Mouse (Mus musculus): ENCODE measurements around the gene Gm20388. TPM values are rescaled to one million over a fixed set of nuclear protein-coding genes. Genes with fewer than 3 reads are reported as not detected.
"Not testable (repeated sequence)": the region's sequence is repeated elsewhere in the genome, so short reads cannot be mapped to it uniquely, and the experiment has no call there.

Gm20388 gene
- polyA plus RNA-seq, 1 experiment from 2014 or later: not detected

GRCm38 (mm10) chr8:124007829-124008228 lies 4097.2 kb downstream of the Gm20388 start:
- no peak overlapping the region for H3K4me2 ChIP-seq (replicated peaks; ENCODE audit: low read depth)
- H3K4me1 ChIP-seq (replicated peaks; ENCODE audit: control insufficient read depth, insufficient read depth): no peaks in the 10 kb centered on the region
- ATAC-seq (ENCODE audit: low FRiP score, low TSS enrichment): no peak
- no peak for DNase-seq (ENCODE audit: low spot score)
- no peaks in the 10 kb centered on the region for H3K27me3 ChIP-seq (ENCODE audit: control insufficient read depth, insufficient read depth, low read length)
- H3K9ac ChIP-seq (ENCODE audit: low read length): no peak overlapping the region
- H3K36me3 ChIP-seq (ENCODE audit: control insufficient read depth, insufficient read depth, low read length): peaks cover 24% of the 10 kb centered on the region
- WGBS: 72% methylated on average over 6 of the region's 6 CpGs
- no peak overlapping the region for H3K4me3 ChIP-seq (ENCODE audit: low read depth, low read length)
- H3K9me3 ChIP-seq (ENCODE audit: control insufficient read depth, low read length): no peaks in the 10 kb centered on the region
- no peak for TF ChIP-seq CTCF (IDR thresholded peaks at IDR 0.05; ENCODE audit: low read depth)
- no peak for TF ChIP-seq EP300 (optimal IDR thresholded peaks at IDR 0.05)
- no peak overlapping the region for H3K27ac ChIP-seq (replicated peaks)

GRCm38 (mm10) chr8:124011580-124011979 lies 4100.9 kb downstream of the Gm20388 start:
- Histone ChIP-seq H3K9ac (ENCODE audit: low read length) (no peak overlapping the region), H3K27ac (replicated peaks) (no peak overlapping the region), H3K4me2 (replicated peaks; ENCODE audit: low read depth) (no peak overlapping the region), H3K27me3 (ENCODE audit: control insufficient read depth, insufficient read depth, low read length) (no peaks in the 10 kb centered on the region), H3K36me3 (ENCODE audit: control insufficient read depth, insufficient read depth, low read length) (peaks cover 16% of the 10 kb centered on the region), H3K9me3 (ENCODE audit: control insufficient read depth, low read length) (no peaks in the 10 kb centered on the region), H3K4me3 (ENCODE audit: low read depth, low read length) (no peak overlapping the region), H3K4me1 (replicated peaks; ENCODE audit: control insufficient read depth, insufficient read depth) (no peaks in the 10 kb centered on the region)
- no peak for TF ChIP-seq CTCF (IDR thresholded peaks at IDR 0.05; ENCODE audit: low read depth)
- no peak for TF ChIP-seq EP300 (optimal IDR thresholded peaks at IDR 0.05)
- ATAC-seq (ENCODE audit: low FRiP score, low TSS enrichment) (no peak), DNase-seq (ENCODE audit: low spot score) (no peak)
- WGBS: 70% methylated on average over 3 of the region's 3 CpGs

- Histone ChIP-seq H3K9ac (ENCODE audit: low read length) (no peak overlapping the region), H3K4me2 (replicated peaks; ENCODE audit: low read depth) (no peak overlapping the region), H3K36me3 (ENCODE audit: control insufficient read depth, insufficient read depth, low read length) (peaks cover 14% of the 10 kb centered on the region), H3K27ac (replicated peaks) (no peak overlapping the region), H3K27me3 (ENCODE audit: control insufficient read depth, insufficient read depth, low read length) (no peaks in the 10 kb centered on the region), H3K9me3 (ENCODE audit: control insufficient read depth, low read length) (no peaks in the 10 kb centered on the region), H3K4me1 (replicated peaks; ENCODE audit: control insufficient read depth, insufficient read depth) (no peaks in the 10 kb centered on the region), H3K4me3 (ENCODE audit: low read depth, low read length) (no peak overlapping the region)
- DNase-seq (ENCODE audit: low spot score): no peak
- ATAC-seq (ENCODE audit: low FRiP score, low TSS enrichment): no peak
- 97% methylated on average over 3 of the region's 3 CpGs for WGBS
- TF ChIP-seq EP300 (optimal IDR thresholded peaks at IDR 0.05): no peak
- TF ChIP-seq CTCF (IDR thresholded peaks at IDR 0.05; ENCODE audit: low read depth): no peak
These were observed 4101.4 kb downstream of the Gm20388 start for GRCm38 (mm10) chr8:124011989-124012586.

GRCm38 (mm10) chr8:124014299-124014698 lies 4103.7 kb downstream of the Gm20388 start:
- H3K9me3 ChIP-seq (ENCODE audit: control insufficient read depth, low read length); H3K27me3 ChIP-seq (ENCODE audit: control insufficient read depth, insufficient read depth, low read length); H3K4me3 ChIP-seq (ENCODE audit: low read depth, low read length); H3K9ac ChIP-seq (ENCODE audit: low read length); DNase-seq (ENCODE audit: low spot score); ATAC-seq (ENCODE audit: low FRiP score, low TSS enrichment); H3K4me2 ChIP-seq (replicated peaks; ENCODE audit: low read depth); H3K27ac ChIP-seq (replicated peaks); H3K4me1 ChIP-seq (replicated peaks; ENCODE audit: control insufficient read depth, insufficient read depth); H3K36me3 ChIP-seq (ENCODE audit: control insufficient read depth, insufficient read depth, low read length): not testable (repeated sequence)
- 78% methylated on average over 5 of the region's 7 CpGs for WGBS

DNA sequence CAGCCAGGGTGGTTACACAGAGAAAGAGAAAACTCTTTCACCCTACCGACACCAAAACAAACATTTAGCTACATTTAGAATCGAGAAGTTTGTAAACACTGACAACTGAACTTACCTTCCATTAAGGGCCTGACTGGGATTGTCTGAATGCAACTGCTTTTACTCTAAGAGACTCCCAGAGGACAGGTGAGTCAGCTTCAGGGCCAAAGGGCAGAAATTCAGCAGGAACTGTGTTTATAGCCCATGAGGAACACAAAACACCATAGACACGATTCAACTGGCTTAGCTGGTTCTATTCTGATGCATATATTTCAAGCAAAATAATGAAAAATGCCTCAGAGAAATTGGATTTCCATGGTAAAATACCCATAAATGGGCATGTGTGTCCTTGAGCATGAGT lies 4104.1 kb downstream of the Gm20388 start:
- Histone ChIP-seq H3K4me1 (replicated peaks; ENCODE audit: control insufficient read depth, insufficient read depth) (0 out of 2 replicates have a peak, but pooled peaks cover 1% of the 10 kb centered on the region), H3K4me3 (ENCODE audit: low read depth, low read length) (no peak overlapping the region), H3K9me3 (ENCODE audit: control insufficient read depth, low read length) (no peaks in the 10 kb centered on the region), H3K9ac (ENCODE audit: low read length) (no peak overlapping the region), H3K27ac (replicated peaks) (no peak overlapping the region; the same call in 1 of the 2 replicates), H3K4me2 (replicated peaks; ENCODE audit: low read depth) (no peak overlapping the region), H3K36me3 (ENCODE audit: control insufficient read depth, insufficient read depth, low read length) (peaks cover 4% of the 10 kb centered on the region; the same call in 1 of the 2 replicates), H3K27me3 (ENCODE audit: control insufficient read depth, insufficient read depth, low read length) (no peaks in the 10 kb centered on the region)
- DNase-seq (ENCODE audit: low spot score) (no peak), ATAC-seq (ENCODE audit: low FRiP score, low TSS enrichment) (0 out of 2 replicates have a peak, but pooled peaks have one; percentile 59)
- 38% methylated on average over 3 of the region's 3 CpGs for WGBS
- TF ChIP-seq EP300 (optimal IDR thresholded peaks at IDR 0.05) (no peak), CTCF (IDR thresholded peaks at IDR 0.05; ENCODE audit: low read depth) (no peak)

DNA sequence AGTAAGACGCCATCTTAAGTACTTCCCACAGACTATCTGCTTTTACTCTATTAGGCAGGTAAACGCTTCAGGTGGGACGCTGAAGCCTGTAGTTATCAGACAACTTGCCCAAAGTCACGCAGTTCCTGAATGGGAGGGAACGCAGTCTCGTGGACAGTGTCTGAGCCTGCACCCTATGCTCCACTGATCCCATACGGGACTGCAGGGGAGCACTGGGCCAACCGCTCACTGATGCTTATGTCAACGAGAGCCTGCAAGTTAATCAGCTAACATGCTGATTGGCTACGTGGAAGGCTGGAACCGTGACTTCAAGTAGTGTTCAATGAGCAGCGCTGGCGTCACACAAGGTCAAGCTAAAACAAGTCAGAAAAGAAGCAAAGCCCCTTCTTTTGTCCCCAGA lies 4109.1 kb downstream of the Gm20388 start:
- DNase-seq (ENCODE audit: low spot score): peak; percentile 63
- TF ChIP-seq CTCF (IDR thresholded peaks at IDR 0.05; ENCODE audit: low read depth) (no peak), EP300 (optimal IDR thresholded peaks at IDR 0.05) (no peak)
- Histone ChIP-seq H3K27me3 (ENCODE audit: control insufficient read depth, insufficient read depth, low read length) (no peaks in the 10 kb centered on the region), H3K4me2 (replicated peaks; ENCODE audit: low read depth) (peak overlapping the region; percentile 82), H3K36me3 (ENCODE audit: control insufficient read depth, insufficient read depth, low read length) (peaks cover 2% of the 10 kb centered on the region; the same call in 1 of the 2 replicates), H3K4me3 (ENCODE audit: low read depth, low read length) (peak overlapping the region; percentile 72), H3K4me1 (replicated peaks; ENCODE audit: control insufficient read depth, insufficient read depth) (0 out of 2 replicates have a peak, but pooled peaks cover 3% of the 10 kb centered on the region), H3K9me3 (ENCODE audit: control insufficient read depth, low read length) (no peaks in the 10 kb centered on the region), H3K9ac (ENCODE audit: low read length) (peak overlapping the region; percentile 87; the same call in 1 of the 2 replicates), H3K27ac (replicated peaks) (peak overlapping the region; percentile 92)
- ATAC-seq (ENCODE audit: low FRiP score, low TSS enrichment): peak; percentile 55
- WGBS: 28% methylated on average over 13 of the region's 13 CpGs
